Mouse (Mus musculus): ENCODE data around the gene Cmc1.

DNA sequence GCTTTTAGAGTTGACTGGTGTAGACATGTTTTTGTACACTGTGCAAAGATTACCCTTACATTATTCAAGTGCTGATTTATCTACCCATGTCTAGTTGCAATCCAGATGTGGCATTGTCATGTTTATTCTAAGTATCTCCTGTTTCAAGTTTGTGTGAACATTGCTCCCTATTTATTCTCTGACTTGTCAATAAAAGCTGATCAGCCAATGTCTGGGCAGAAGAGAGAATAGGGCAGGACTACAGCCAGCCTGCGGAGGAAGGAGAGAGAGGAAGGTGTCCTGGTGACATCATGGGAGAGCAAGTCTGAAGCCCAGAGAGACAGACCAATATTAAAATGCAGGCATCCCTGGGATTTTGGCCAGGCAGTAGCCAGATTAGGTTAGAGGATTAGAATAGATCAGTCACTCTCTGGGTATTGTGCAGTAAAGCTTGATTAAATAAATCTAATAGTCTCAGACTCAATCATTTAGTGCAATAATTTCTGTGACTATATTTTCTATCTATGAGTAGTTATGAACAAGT is 104.9 kb downstream of the Cmc1 start:
- TF ChIP-seq POLR2A (IDR thresholded peaks at IDR 0.05; ENCODE audit: low read depth, low read length), result no peak
- TF ChIP-seq CTCF (IDR thresholded peaks at IDR 0.05; ENCODE audit: borderline replicate concordance, insufficient read depth, low read length), result no peak
